Mouse (Mus musculus) erythroblast, embryonic 14.5 days (primary cell): ENCODE measurements around the gene Tnfsfm13.

ENCODE experiments used
- GATA1 ChIP-seq: IDR thresholded peaks from 2 replicates; pipeline ENCODE4 v1.6.1; 2012; ENCODE audit warnings: low read length, inconsistent platforms, mixed read lengths
- TAL1 ChIP-seq: IDR thresholded peaks from 3 replicates; pipeline ENCODE4 v1.6.1; 2012; ENCODE audit warnings: low read length, inconsistent platforms, mixed read lengths

GRCm38 (mm10) chr11:69715929-69716328 is 20.0 kb upstream of the Tnfsfm13 start:
- TF ChIP-seq GATA1: no peak
- no peak for TF ChIP-seq TAL1
